Mouse (Mus musculus): ENCODE measurements around the gene Gm5458. TPM values are rescaled to one million over a fixed set of nuclear protein-coding genes. Genes with fewer than 3 reads are reported as not detected.

The Gm5458 gene
- polyA plus RNA-seq (2012; rRNA removed), result not detected in 2 replicates

DNA sequence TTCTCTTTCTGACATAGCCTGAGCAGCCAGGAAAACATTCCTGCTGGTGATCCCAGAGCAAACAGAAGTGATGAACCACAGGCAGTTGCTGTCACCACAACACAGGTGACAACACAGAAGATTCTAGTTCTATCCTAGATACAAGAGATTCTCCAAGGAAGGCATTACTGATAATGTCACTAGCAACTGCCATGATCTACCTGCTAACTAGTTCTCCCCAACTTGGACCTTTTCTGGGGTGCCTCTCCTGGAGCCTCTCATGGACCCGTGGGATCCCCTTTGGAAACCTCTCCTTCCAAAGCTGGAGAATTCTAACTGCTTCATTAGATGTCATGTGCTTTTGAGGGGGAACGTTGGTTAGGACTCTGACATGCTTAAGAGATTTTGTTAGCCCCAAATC, at the start of gene Gm5458:
TSS of gene Gm5458 (minus strand) at position 101 of the 400 bp plus-strand sequence.

DNA sequence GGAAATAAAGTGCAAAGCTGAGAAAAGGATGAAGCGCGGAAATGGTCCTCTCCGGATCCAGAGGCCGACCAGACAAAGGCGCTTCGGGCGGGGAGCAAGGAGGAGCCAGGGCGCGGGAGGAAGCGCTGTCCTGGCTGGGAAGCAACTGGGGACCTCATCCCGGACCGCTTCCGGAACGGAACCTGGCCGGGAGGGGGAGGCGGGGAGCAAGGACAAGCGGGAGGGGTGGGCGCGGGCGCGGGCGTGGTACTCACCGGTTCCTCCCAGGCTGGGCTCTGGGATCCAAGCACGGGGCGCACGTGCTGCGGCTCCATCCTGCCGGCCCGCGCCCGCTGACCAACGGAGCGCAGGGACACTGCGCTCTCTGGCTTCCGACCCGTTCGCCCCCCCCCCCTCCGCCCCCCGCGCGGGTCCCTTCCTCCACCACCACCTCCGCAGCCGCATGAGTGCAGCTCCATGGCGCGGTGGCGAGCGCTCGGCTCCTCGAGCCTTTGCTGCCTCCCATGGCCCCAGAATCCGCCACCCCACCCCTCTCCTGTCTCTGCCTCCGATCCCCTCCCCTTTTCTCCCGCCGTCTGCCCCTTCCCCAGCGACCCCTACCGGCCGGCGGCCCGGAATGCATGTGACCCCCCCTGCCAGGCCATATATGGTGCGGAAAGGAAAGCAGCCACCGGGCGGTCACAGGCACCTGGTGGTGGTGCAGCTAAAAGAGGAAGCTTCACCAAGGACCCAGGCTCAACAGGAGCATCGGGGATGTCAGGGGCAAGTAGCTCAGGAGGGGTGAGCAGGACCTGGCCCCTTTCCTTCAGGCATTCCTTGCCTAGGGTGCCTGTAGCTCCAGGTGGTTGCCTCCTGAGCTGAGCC, 17.3 kb downstream of the Gm5458 start, which contains the start of gene Gm2237:
TSS of gene Gm2237 (minus strand) at position 332 of the 864 bp plus-strand sequence.

GRCm38 (mm10) chr14:19549863-19550262, 52.5 kb downstream of the Gm5458 start, which contains the start of gene Gm2244:
Gene Gm2244, minus strand, starts transcription at chr14:19549963.

Other genes starting within 250 kb of the Gm5458 start
- gene Gm21738, start 183.7 kb downstream of the Gm5458 start, polyA plus RNA-seq (2012; rRNA removed), result not detected in 2 replicates
- gene Gm2244, start 52.6 kb downstream of the Gm5458 start, polyA plus RNA-seq (2012; rRNA removed), result not detected in 2 replicates
- gene Gm2237, start 17.4 kb downstream of the Gm5458 start, polyA plus RNA-seq (2012; rRNA removed), result 0.30 TPM in 1 of 2 replicates, not detected in the other
- 6.7 and 9.8 TPM in 2 replicates for gene Nid2, start 148.7 kb upstream of the Gm5458 start, polyA plus RNA-seq (2012; rRNA removed)
- 19.3 and 22.0 TPM in 2 replicates for gene Rtraf, start 221.2 kb upstream of the Gm5458 start, polyA plus RNA-seq (2012; rRNA removed)